In genomic region chr6:51486731-51487130, GRCm38 (mm10) we compare ENCODE assay signal across 22 mouse cellular contexts. TPM values are rescaled to one million over a fixed set of nuclear protein-coding genes. Genes with fewer than 3 reads are reported as not detected.
"Had no signal": no experiment of that assay in that cellular context is flagged by ENCODE, and none has a peak within 500 bp of the region (broad histone marks: within the 10 kb centered on the region; RNA-seq: fewer than 3 reads in every experiment).

No protein-coding gene starts in this region.

- H3K9ac ChIP-seq: limb, embryonic 13.5 days; liver, embryonic 15.5 days; neural tube, embryonic 12.5 days; neural tube, embryonic 15.5 days had no signal

- H3K4me3 ChIP-seq: layer of hippocampus, adult 2 months; limb, embryonic 10.5 days; limb, embryonic 13.5 days; liver, embryonic 15.5 days; midbrain, embryonic 10.5 days; neural tube, embryonic 12.5 days; neural tube, embryonic 15.5 days had no signal

- DNase-seq: kidney, adult 2 months; kidney, postnatal 25 days; layer of hippocampus, adult 9-11 months; lung, adult 2 months; lung, postnatal 14 days; lung, postnatal 4 days; midbrain, embryonic 14.5 days; right cerebral cortex, adult 18-20 months; right cerebral cortex, postnatal 14 days; right cerebral cortex, postnatal 4 days; thymus, adult 18-20 months; thymus, postnatal 36 days had no signal

- H3K4me1 ChIP-seq: midbrain, embryonic 10.5 days; neural tube, embryonic 12.5 days; neural tube, embryonic 15.5 days had no signal

- H3K27ac ChIP-seq: kidney, postnatal 0 days; limb, embryonic 10.5 days; limb, embryonic 13.5 days; liver, embryonic 15.5 days; midbrain, embryonic 10.5 days; neural tube, embryonic 12.5 days; neural tube, embryonic 15.5 days; stomach, postnatal 0 days had no signal

- H3K9me3 ChIP-seq: limb, embryonic 10.5 days; liver, embryonic 15.5 days; midbrain, embryonic 10.5 days; neural tube, embryonic 12.5 days; neural tube, embryonic 15.5 days had no signal

- H3K27me3 ChIP-seq: limb, embryonic 13.5 days; liver, embryonic 15.5 days; neural tube, embryonic 12.5 days; neural tube, embryonic 15.5 days had no signal

- H3K4me2 ChIP-seq: limb, embryonic 13.5 days; liver, embryonic 15.5 days; neural tube, embryonic 12.5 days; neural tube, embryonic 15.5 days had no signal

RNA-seq across cellular contexts. Expression of gene Nfe2l3, which starts 54.3 kb away (rescaled TPM):
- total RNA-seq: megakaryocyte progenitor cell, adult 5-6 weeks had no signal
